Mouse (Mus musculus): ENCODE data around the gene Inpp5f. TPM values are rescaled to one million over a fixed set of nuclear protein-coding genes. Genes with fewer than 3 reads are reported as not detected.

Gene Inpp5f
- total RNA-seq, 2 experiments from 2014 or later: 89.8 to 98.9 TPM

- Histone ChIP-seq H3K4me3 (no peak overlapping the region), H3K27ac (no peak overlapping the region)
- intact Hi-C loops (cut with DNase I): no loop called here
- TF ChIP-seq CTCF (IDR thresholded peaks at IDR 0.05): no peak
- DNase-seq (ENCODE audit: extremely low spot score in 1 of 2, low spot score in 2 of 2): no peak
These were observed 115.9 kb downstream of the Inpp5f start for GRCm38 (mm10) chr7:128726999-128727398.

- no peak overlapping the region for H3K4me3 ChIP-seq
- no peak for DNase-seq (ENCODE audit: extremely low spot score in 1 of 2, low spot score in 2 of 2)
- TF ChIP-seq CTCF (IDR thresholded peaks at IDR 0.05): no peak
- intact Hi-C loops (cut with DNase I): no loop called here
- H3K27ac ChIP-seq: no peak overlapping the region
These were observed 116.6 kb downstream of the Inpp5f start for GRCm38 (mm10) chr7:128727701-128728100.

GRCm38 (mm10) chr7:128728738-128729137, 117.6 kb downstream of the Inpp5f start:
- TF ChIP-seq CTCF (IDR thresholded peaks at IDR 0.05): no peak
- DNase-seq (ENCODE audit: extremely low spot score in 1 of 2, low spot score in 2 of 2): no peak
- intact Hi-C loops (cut with DNase I): no loop called here

GRCm38 (mm10) chr7:128731585-128731984, 120.5 kb downstream of the Inpp5f start:
- no peak for TF ChIP-seq CTCF (IDR thresholded peaks at IDR 0.05)
- H3K27ac ChIP-seq: no peak overlapping the region
- H3K4me3 ChIP-seq: no peak overlapping the region
- DNase-seq (ENCODE audit: extremely low spot score in 1 of 2, low spot score in 2 of 2): no peak
- intact Hi-C loops (cut with DNase I): no loop called here

More at GRCm38 (mm10) chr7:128728738-128729137, 117.6 kb downstream of the Inpp5f start:
- no peak overlapping the region for H3K4me3 ChIP-seq
- H3K27ac ChIP-seq: no peak overlapping the region

- DNase-seq (ENCODE audit: extremely low spot score in 1 of 2, low spot score in 2 of 2): no peak
- Histone ChIP-seq H3K27ac (no peak overlapping the region), H3K4me3 (no peak overlapping the region)
- intact Hi-C loops (cut with DNase I): no loop called here
- no peak for TF ChIP-seq CTCF (IDR thresholded peaks at IDR 0.05)
These were observed 126.9 kb downstream of the Inpp5f start for GRCm38 (mm10) chr7:128738041-128738440.

- H3K4me3 ChIP-seq: peak overlapping the region; percentile 96
- DNase-seq (ENCODE audit: extremely low spot score in 1 of 2, low spot score in 2 of 2): no peak
- intact Hi-C loops (cut with DNase I): no loop called here
- no peak overlapping the region for H3K27ac ChIP-seq
- TF ChIP-seq CTCF (IDR thresholded peaks at IDR 0.05): no peak
These were observed 128.0 kb downstream of the Inpp5f start for GRCm38 (mm10) chr7:128739116-128739461.

- TF ChIP-seq CTCF (IDR thresholded peaks at IDR 0.05): no peak
- peak; percentile 22 to 28 for DNase-seq (ENCODE audit: extremely low spot score in 1 of 2, low spot score in 2 of 2)
- peak overlapping the region; percentile 96 for H3K4me3 ChIP-seq
- peak overlapping the region; percentile 88 for H3K27ac ChIP-seq
- intact Hi-C loops (cut with DNase I): no loop called here
These were observed 128.5 kb downstream of the Inpp5f start for GRCm38 (mm10) chr7:128739462-128740277.

- H3K4me3 ChIP-seq: peak within 1 kb of the TSS; percentile 96
These were observed 129.2 kb downstream of the Inpp5f start, which contains the start of gene Mcmbp for GRCm38 (mm10) chr7:128740334-128740733. TSS of gene Mcmbp (minus strand) at chr7:128740495.

GRCm38 (mm10) chr7:128743898-128744297, 132.8 kb downstream of the Inpp5f start:
- intact Hi-C loops (cut with DNase I): no loop called here
- no peak overlapping the region for H3K27ac ChIP-seq
- DNase-seq (ENCODE audit: extremely low spot score in 1 of 2, low spot score in 2 of 2): no peak
- no peak overlapping the region; the same call in 1 of the 2 replicates for H3K4me3 ChIP-seq
- TF ChIP-seq CTCF (IDR thresholded peaks at IDR 0.05): no peak

More at GRCm38 (mm10) chr7:128740334-128740733, 129.2 kb downstream of the Inpp5f start, which contains the start of gene Mcmbp:
- intact Hi-C loops (cut with DNase I): no loop called here
- peak; percentile 96 to 97 for DNase-seq (ENCODE audit: extremely low spot score in 1 of 2, low spot score in 2 of 2)
- no peak; the same call in 1 of the 2 replicates for TF ChIP-seq CTCF (IDR thresholded peaks at IDR 0.05)
- peak within 1 kb of the TSS; percentile 88 for H3K27ac ChIP-seq

GRCm38 (mm10) chr7:128744684-128745485, 133.8 kb downstream of the Inpp5f start, which contains the start of gene Sec23ip:
TSS of gene Sec23ip (plus strand) at chr7:128744943.
- no peak for TF ChIP-seq CTCF (IDR thresholded peaks at IDR 0.05)
- H3K27ac ChIP-seq: peak within 1 kb of the TSS; percentile 78
- DNase-seq (ENCODE audit: extremely low spot score in 1 of 2, low spot score in 2 of 2): peak; percentile 97 to 99
- intact Hi-C loops (cut with DNase I): no loop called here
- H3K4me3 ChIP-seq: peak within 1 kb of the TSS; percentile 64

Other genes with a start within 250 kb of the Inpp5f start
- gene Rgs10, start 192.6 kb upstream of the Inpp5f start, total RNA-seq (2021): 10 to 100 TPM; 46.0 to 47.0 TPM
- gene Tial1, start 149.6 kb upstream of the Inpp5f start, total RNA-seq (2021): 100 to 1,000 TPM; 106 to 109 TPM
- 1 to 10 TPM; 7.8 to 8.0 TPM for gene Bag3, start 87.7 kb upstream of the Inpp5f start, total RNA-seq (2021)
- gene Mcmbp, start 129.2 kb downstream of the Inpp5f start, total RNA-seq (2021): 10 to 100 TPM; 24.3 to 25.2 TPM
- 10 to 100 TPM; 44.6 to 46.1 TPM for gene Sec23ip, start 133.6 kb downstream of the Inpp5f start, total RNA-seq (2021)

Measured in left cerebral cortex, adult 2 months (tissue).